15 mouse cellular contexts compared by ENCODE assay signal in the genomic region with DNA sequence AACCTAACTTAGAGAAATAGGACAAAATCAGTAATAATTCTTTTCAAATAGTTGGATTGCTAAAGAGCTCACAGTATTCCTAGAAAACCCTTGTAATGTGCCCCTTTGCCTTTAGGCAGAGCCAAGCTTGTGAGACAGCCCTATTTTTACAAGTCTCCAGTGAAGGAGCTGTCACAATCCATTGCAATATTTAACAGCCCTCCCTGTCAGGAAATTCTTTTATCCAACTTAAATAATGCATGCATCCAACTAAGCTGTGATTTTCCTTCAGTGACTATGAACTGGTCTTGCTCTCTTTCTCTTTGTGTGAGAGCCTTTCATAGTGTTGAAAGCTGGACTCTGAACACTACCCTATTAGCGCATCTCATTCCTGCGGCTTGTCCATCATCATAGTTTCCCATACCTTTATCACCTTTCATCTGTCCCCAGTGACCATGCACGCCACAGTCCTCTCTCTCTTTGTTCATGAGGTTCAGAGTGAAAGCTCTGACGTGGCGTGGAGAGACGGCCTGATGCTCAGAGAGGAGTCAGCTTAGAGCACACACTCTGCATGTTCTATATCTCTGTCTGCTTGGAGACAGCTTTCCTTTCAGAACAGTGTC.
DNase-seq lines count a peak whose midpoint lies in the region; ATAC-seq and TF ChIP-seq lines count a peak whose summit lies in the region.
"Had no signal": no experiment of that assay in that cellular context is flagged by ENCODE, and none has a peak within 500 bp of the region (broad histone marks: within the 10 kb centered on the region; RNA-seq: fewer than 3 reads in every experiment).

No protein-coding gene starts in this region.

- peak overlapping the region; percentile 35 for H3K27ac ChIP-seq in heart, embryonic 16.5 days (ENCODE audit: low read length)
- peak overlapping the region; percentile 60; the same call in 1 of the 2 replicates for H3K27ac ChIP-seq in forebrain, embryonic 14.5 days (ENCODE audit: low read depth, low read length)
- peak overlapping the region; percentile 63 for H3K27ac ChIP-seq in midbrain, embryonic 10.5 days (replicated peaks)
- H3K27ac ChIP-seq: embryonic facial prominence, embryonic 15.5 days; macrophage had no signal

- no peak for TF ChIP-seq POLR2A in brain, embryonic 14.5 days (IDR thresholded peaks at IDR 0.05; ENCODE audit: borderline replicate concordance, extremely low read depth, insufficient read depth, insufficient read length, poor library complexity, severe bottlenecking)

- TF ChIP-seq CTCF in brain, embryonic 14.5 days (IDR thresholded peaks at IDR 0.05; ENCODE audit: borderline replicate concordance, extremely low read depth, insufficient read depth, insufficient read length), result no peak

- intact Hi-C loops in heart, postnatal 10 days (cut with DNase I), result loop anchor here (2.0 kb wide), 1 partner anchor 93 kb away; no protein-coding TSS in a partner anchor

- ATAC-seq in heart, embryonic 16.5 days (replicated peaks; ENCODE audit: extremely low read depth, insufficient read depth, low FRiP score), result no peak
- ATAC-seq in forebrain, embryonic 14.5 days, result peak; percentile 32
- ATAC-seq: Patski had no signal

- peaks cover 7% of the 10 kb centered on the region for H3K4me1 ChIP-seq in heart, embryonic 16.5 days (ENCODE audit: control insufficient read depth, insufficient read depth, low read length)
- H3K4me1 ChIP-seq in forebrain, embryonic 14.5 days (ENCODE audit: control insufficient read depth, insufficient read depth, low read length), result peaks cover 8% of the 10 kb centered on the region
- peaks cover 25% of the 10 kb centered on the region for H3K4me1 ChIP-seq in midbrain, embryonic 10.5 days

- H3K9ac ChIP-seq in heart, embryonic 16.5 days (ENCODE audit: low read length), result no peak overlapping the region
- no peak overlapping the region for H3K9ac ChIP-seq in forebrain, embryonic 14.5 days (ENCODE audit: low read length)
- H3K9ac ChIP-seq: embryonic facial prominence, embryonic 15.5 days; heart, embryonic 15.5 days had no signal

- no peaks in the 10 kb centered on the region for H3K9me3 ChIP-seq in heart, embryonic 16.5 days (replicated peaks; ENCODE audit: control insufficient read depth, low read length)
- no peaks in the 10 kb centered on the region for H3K9me3 ChIP-seq in forebrain, embryonic 14.5 days (replicated peaks; ENCODE audit: control insufficient read depth, low read length)
- H3K9me3 ChIP-seq in midbrain, embryonic 10.5 days (replicated peaks), result no peaks in the 10 kb centered on the region; the same call in 1 of the 2 replicates
- H3K9me3 ChIP-seq: heart, embryonic 15.5 days had no signal

- WGBS in heart, embryonic 16.5 days, result 65% methylated on average over 6 of the region's 6 CpGs
- WGBS in forebrain, embryonic 14.5 days, result 71% methylated on average over 6 of the region's 6 CpGs
- 81% methylated on average over 6 of the region's 6 CpGs for WGBS in midbrain, embryonic 10.5 days

- no peak for DNase-seq in heart, postnatal 10 days
- DNase-seq in brain, embryonic 14.5 days (ENCODE audit: low read depth), result peak; percentile 72
- DNase-seq in forebrain, embryonic 14.5 days (ENCODE audit: low spot score), result peak; percentile 42
- DNase-seq in midbrain, embryonic 10.5 days (ENCODE audit: low spot score), result no peak
- DNase-seq in adrenal gland, adult (ENCODE audit: inconsistent age in 2 of 2, low spot score in 1 of 2), result no peak
- DNase-seq in gastrocnemius, adult 18-20 months (ENCODE audit: low spot score), result no peak
- no peak for DNase-seq in MN1 (ENCODE audit: low spot score)
- DNase-seq: spleen, adult 18-20 months had no signal

- H3K27me3 ChIP-seq in heart, embryonic 16.5 days (ENCODE audit: control insufficient read depth, insufficient read depth, low read length), result no peaks in the 10 kb centered on the region
- H3K27me3 ChIP-seq in forebrain, embryonic 14.5 days (replicated peaks; ENCODE audit: control insufficient read depth, insufficient read depth, low read length), result no peaks in the 10 kb centered on the region
- no peaks in the 10 kb centered on the region for H3K27me3 ChIP-seq in midbrain, embryonic 10.5 days (ENCODE audit: low read depth, poor library complexity, severe bottlenecking)
- H3K27me3 ChIP-seq: CH12.LX; embryonic facial prominence, embryonic 15.5 days; heart, embryonic 15.5 days; Patski had no signal

- H3K4me3 ChIP-seq in heart, embryonic 16.5 days (ENCODE audit: low read length), result no peak overlapping the region
- no peak overlapping the region for H3K4me3 ChIP-seq in forebrain, embryonic 14.5 days (ENCODE audit: low read depth, low read length)
- no peak overlapping the region for H3K4me3 ChIP-seq in midbrain, embryonic 10.5 days
- H3K4me3 ChIP-seq: embryonic facial prominence, embryonic 15.5 days; heart, embryonic 15.5 days; myocyte had no signal

- no peaks in the 10 kb centered on the region for H3K36me3 ChIP-seq in heart, embryonic 16.5 days (ENCODE audit: control insufficient read depth, insufficient read depth)
- H3K36me3 ChIP-seq in forebrain, embryonic 14.5 days (ENCODE audit: control insufficient read depth, insufficient read depth, low read length), result no peaks in the 10 kb centered on the region
- peaks cover 7% of the 10 kb centered on the region for H3K36me3 ChIP-seq in midbrain, embryonic 10.5 days
- H3K36me3 ChIP-seq: embryonic facial prominence, embryonic 15.5 days; heart, embryonic 15.5 days had no signal

- no peak overlapping the region for H3K4me2 ChIP-seq in heart, embryonic 16.5 days (ENCODE audit: low read depth, low read length)
- H3K4me2 ChIP-seq in forebrain, embryonic 14.5 days (ENCODE audit: low read length), result no peak overlapping the region
- H3K4me2 ChIP-seq: embryonic facial prominence, embryonic 15.5 days; heart, embryonic 15.5 days had no signal

Comparison
In these comparisons a context has a peak if more than half of its experiments do, and no peak if none do; other contexts are left out.
1. DNase-seq: peak in brain, embryonic 14.5 days (single experiment) and forebrain, embryonic 14.5 days (single experiment); none in heart, postnatal 10 days (0 of 2), midbrain, embryonic 10.5 days (single experiment), adrenal gland, adult (0 of 2), gastrocnemius, adult 18-20 months (single experiment) and MN1 (single experiment).
2. Peak in every context shown above with its lines, with median percentiles within 50 percentile points of each other: H3K27ac ChIP-seq.